In the genomic region with DNA sequence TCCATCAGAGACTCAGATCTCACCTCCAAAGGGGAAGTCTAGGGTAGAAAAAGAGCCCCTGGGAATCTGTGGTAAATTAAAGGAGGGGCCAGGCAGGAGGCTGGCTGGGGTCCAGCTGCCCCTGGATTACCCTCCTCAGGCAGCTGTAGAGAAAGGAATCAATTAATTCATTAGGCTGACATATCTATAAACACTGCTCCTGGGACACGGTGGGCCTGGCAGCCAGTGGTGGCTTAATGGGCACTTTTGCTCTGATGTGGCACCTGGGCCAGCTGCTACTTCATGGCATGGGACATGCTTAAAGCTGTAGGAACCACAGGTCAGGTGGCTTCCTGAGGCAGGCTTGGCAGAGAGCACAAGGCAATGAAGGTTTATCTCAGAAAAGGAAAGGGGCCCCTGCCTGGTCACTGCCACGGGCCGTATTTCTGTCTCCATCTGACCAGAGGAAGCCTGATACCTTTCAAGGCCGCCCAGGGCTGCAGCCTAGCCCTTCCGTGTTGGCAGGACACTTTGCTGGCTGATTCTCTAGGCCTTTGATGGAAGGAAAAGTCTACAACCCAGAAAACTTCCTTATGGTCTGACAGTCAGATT, we compare ENCODE assay signal across 22 mouse cellular contexts.
DNase-seq lines count a peak whose midpoint lies in the region; ATAC-seq lines count a peak whose summit lies in the region.
"Had no signal": no experiment of that assay in that cellular context is flagged by ENCODE, and none has a peak within 500 bp of the region (broad histone marks: within the 10 kb centered on the region; RNA-seq: fewer than 3 reads in every experiment).

No protein-coding gene starts in this region.

- intact Hi-C loops in heart, postnatal 10 days (cut with DNase I), result no loop called here

- no peak for ATAC-seq in heart, embryonic 11.5 days (replicated peaks; ENCODE audit: insufficient number of reproducible peaks, low FRiP score, low TSS enrichment)
- no peak for ATAC-seq in neural tube, embryonic 11.5 days (ENCODE audit: insufficient read depth, low FRiP score, low TSS enrichment)
- no peak for ATAC-seq in neural tube, embryonic 15.5 days (ENCODE audit: low FRiP score)
- peak; percentile 35; the same call in 1 of the 2 replicates for ATAC-seq in neural tube, embryonic 14.5 days (ENCODE audit: low read depth)
- ATAC-seq: activated CD4-positive, CD25-positive, alpha-beta regulatory T cell, adult 4 months; Patski had no signal

- no peak for DNase-seq in heart, postnatal 10 days
- peak; percentile 37 for DNase-seq in neural tube, embryonic 11.5 days (ENCODE audit: low spot score)
- peak; percentile 33 for DNase-seq in limb, embryonic 10.5 days (ENCODE audit: low spot score)
- no peak for DNase-seq in urinary bladder, adult 18-20 months (ENCODE audit: low spot score in 2 of 2)
- DNase-seq: adrenal gland, postnatal 36 days; cerebellum, adult 8-10 months; forebrain, postnatal 0 days; kidney, adult 8-10 months; kidney, postnatal 25 days; lung, postnatal 14 days; right cerebral cortex, postnatal 4 days; thymus, adult 2 months had no signal

- H3K27me3 ChIP-seq in heart, embryonic 11.5 days (ENCODE audit: control insufficient read depth, insufficient read depth, low read length), result no peaks in the 10 kb centered on the region
- no peaks in the 10 kb centered on the region for H3K27me3 ChIP-seq in neural tube, embryonic 11.5 days (ENCODE audit: control insufficient read depth, insufficient read depth, low read length)
- no peaks in the 10 kb centered on the region for H3K27me3 ChIP-seq in neural tube, embryonic 15.5 days (replicated peaks)
- peaks cover 27% of the 10 kb centered on the region for H3K27me3 ChIP-seq in limb, embryonic 10.5 days (ENCODE audit: low read depth, poor library complexity, severe bottlenecking)
- H3K27me3 ChIP-seq in neural tube, embryonic 14.5 days (ENCODE audit: control insufficient read depth, insufficient read depth, low read length), result no peaks in the 10 kb centered on the region
- H3K27me3 ChIP-seq: embryonic facial prominence, embryonic 15.5 days; hindbrain, embryonic 15.5 days had no signal

- no peak overlapping the region for H3K4me2 ChIP-seq in heart, embryonic 11.5 days
- no peak overlapping the region for H3K4me2 ChIP-seq in neural tube, embryonic 11.5 days (ENCODE audit: low read depth)
- H3K4me2 ChIP-seq in neural tube, embryonic 15.5 days, result no peak overlapping the region
- H3K4me2 ChIP-seq in neural tube, embryonic 14.5 days (ENCODE audit: low read depth, low read length), result no peak overlapping the region
- H3K4me2 ChIP-seq: embryonic facial prominence, embryonic 15.5 days; hindbrain, embryonic 15.5 days; limb, embryonic 13.5 days had no signal

- H3K4me1 ChIP-seq in heart, embryonic 11.5 days (ENCODE audit: control insufficient read depth, insufficient read depth, low read length), result peaks cover 32% of the 10 kb centered on the region
- H3K4me1 ChIP-seq in neural tube, embryonic 11.5 days (ENCODE audit: control insufficient read depth, insufficient read depth, low read length), result peaks cover 34% of the 10 kb centered on the region
- peaks cover 51% of the 10 kb centered on the region for H3K4me1 ChIP-seq in neural tube, embryonic 15.5 days
- H3K4me1 ChIP-seq in limb, embryonic 10.5 days, result peaks cover 44% of the 10 kb centered on the region
- H3K4me1 ChIP-seq in neural tube, embryonic 14.5 days (ENCODE audit: control insufficient read depth, insufficient read depth, low read length), result peaks cover 34% of the 10 kb centered on the region
- H3K4me1 ChIP-seq: megakaryocyte, embryonic 14.5 days had no signal

- H3K27ac ChIP-seq in heart, embryonic 11.5 days (ENCODE audit: low read depth, low read length), result no peak overlapping the region
- H3K27ac ChIP-seq in neural tube, embryonic 11.5 days (ENCODE audit: low read depth, low read length), result peak overlapping the region; percentile 21; the same call in 1 of the 2 replicates
- H3K27ac ChIP-seq in neural tube, embryonic 15.5 days (replicated peaks), result no peak overlapping the region
- H3K27ac ChIP-seq in limb, embryonic 10.5 days, result no peak overlapping the region
- no peak overlapping the region for H3K27ac ChIP-seq in neural tube, embryonic 14.5 days (ENCODE audit: low read depth, low read length)
- H3K27ac ChIP-seq: embryonic facial prominence, embryonic 15.5 days; hindbrain, embryonic 15.5 days; limb, embryonic 13.5 days; liver, embryonic 14.5 days had no signal

- no peaks in the 10 kb centered on the region for H3K36me3 ChIP-seq in heart, embryonic 11.5 days (ENCODE audit: control insufficient read depth, insufficient read depth, low read length)
- H3K36me3 ChIP-seq in neural tube, embryonic 11.5 days (ENCODE audit: control insufficient read depth, insufficient read depth, low read length), result no peaks in the 10 kb centered on the region
- H3K36me3 ChIP-seq in neural tube, embryonic 15.5 days, result no peaks in the 10 kb centered on the region
- no peaks in the 10 kb centered on the region for H3K36me3 ChIP-seq in limb, embryonic 10.5 days
- H3K36me3 ChIP-seq in neural tube, embryonic 14.5 days (ENCODE audit: control insufficient read depth, insufficient read depth, low read length), result no peaks in the 10 kb centered on the region
- H3K36me3 ChIP-seq: embryonic facial prominence, embryonic 15.5 days; hindbrain, embryonic 15.5 days; limb, embryonic 13.5 days had no signal

- H3K4me3 ChIP-seq in heart, embryonic 11.5 days (ENCODE audit: low read depth, low read length), result no peak overlapping the region
- no peak overlapping the region for H3K4me3 ChIP-seq in neural tube, embryonic 11.5 days (ENCODE audit: low read depth, low read length)
- no peak overlapping the region for H3K4me3 ChIP-seq in neural tube, embryonic 15.5 days (replicated peaks)
- H3K4me3 ChIP-seq in limb, embryonic 10.5 days, result no peak overlapping the region
- no peak overlapping the region for H3K4me3 ChIP-seq in neural tube, embryonic 14.5 days (ENCODE audit: low read depth, low read length)
- H3K4me3 ChIP-seq: embryonic facial prominence, embryonic 15.5 days; hindbrain, embryonic 15.5 days; limb, embryonic 13.5 days; megakaryocyte, embryonic 14.5 days had no signal

- H3K9me3 ChIP-seq in heart, embryonic 11.5 days (replicated peaks; ENCODE audit: control insufficient read depth, low read length), result no peaks in the 10 kb centered on the region
- H3K9me3 ChIP-seq in neural tube, embryonic 11.5 days (ENCODE audit: control insufficient read depth, low read length), result no peaks in the 10 kb centered on the region
- H3K9me3 ChIP-seq in neural tube, embryonic 15.5 days (replicated peaks), result no peaks in the 10 kb centered on the region
- no peaks in the 10 kb centered on the region for H3K9me3 ChIP-seq in limb, embryonic 10.5 days (replicated peaks)
- no peaks in the 10 kb centered on the region for H3K9me3 ChIP-seq in neural tube, embryonic 14.5 days (ENCODE audit: control insufficient read depth, low read length)
- H3K9me3 ChIP-seq: embryonic facial prominence, embryonic 15.5 days; hindbrain, embryonic 15.5 days; limb, embryonic 13.5 days had no signal

- 41% methylated on average over 5 of the region's 5 CpGs for WGBS in heart, embryonic 11.5 days (ENCODE audit: insufficient replicate concordance)
- WGBS in neural tube, embryonic 11.5 days, result 64% methylated on average over 5 of the region's 5 CpGs
- WGBS in neural tube, embryonic 15.5 days, result 25% methylated on average over 5 of the region's 5 CpGs
- WGBS in limb, embryonic 10.5 days, result 40% methylated on average over 5 of the region's 5 CpGs
- 30% methylated on average over 5 of the region's 5 CpGs for WGBS in neural tube, embryonic 14.5 days

- 0 out of 2 replicates have a peak overlapping the region, but pooled peaks have one; percentile 28 for H3K9ac ChIP-seq in heart, embryonic 11.5 days (ENCODE audit: low read depth, low read length)
- H3K9ac ChIP-seq in neural tube, embryonic 11.5 days (ENCODE audit: low read length), result no peak overlapping the region
- no peak overlapping the region for H3K9ac ChIP-seq in neural tube, embryonic 15.5 days (replicated peaks)
- no peak overlapping the region for H3K9ac ChIP-seq in neural tube, embryonic 14.5 days (replicated peaks; ENCODE audit: low read depth, low read length)
- H3K9ac ChIP-seq: embryonic facial prominence, embryonic 15.5 days; forebrain, postnatal 0 days; hindbrain, embryonic 15.5 days; limb, embryonic 13.5 days; liver, embryonic 14.5 days had no signal

Comparison
In these comparisons a context has a peak if more than half of its experiments do, and no peak if none do; other contexts are left out.
1. DNase-seq: peak in neural tube, embryonic 11.5 days (single experiment) and limb, embryonic 10.5 days (single experiment); none in heart, postnatal 10 days (0 of 2) and urinary bladder, adult 18-20 months (0 of 2).